26 mouse cellular contexts compared by ENCODE assay signal in the genomic region with DNA sequence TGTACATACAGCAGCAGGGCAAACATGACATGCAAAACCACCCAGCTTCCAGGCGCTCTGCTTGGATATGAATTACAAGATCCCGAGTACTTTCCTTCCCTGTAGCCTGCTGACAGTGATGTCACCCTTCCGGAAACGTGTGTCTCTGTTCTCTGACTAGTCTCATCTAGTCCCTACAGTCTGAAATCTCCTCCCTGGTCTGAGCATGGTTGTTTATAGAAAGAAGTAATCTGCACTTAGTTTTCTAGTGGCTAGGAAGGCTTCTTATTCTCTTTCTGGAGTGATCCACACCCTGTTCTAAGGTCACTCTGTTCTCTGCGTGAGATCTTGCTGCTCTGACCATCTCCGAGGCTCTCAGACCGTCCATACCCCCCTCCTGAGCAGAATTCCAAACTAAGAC.
"Had no signal": no experiment of that assay in that cellular context is flagged by ENCODE, and none has a peak within 500 bp of the region (broad histone marks: within the 10 kb centered on the region; RNA-seq: fewer than 3 reads in every experiment).

No protein-coding gene starts in this region.

- H3K27me3 ChIP-seq: heart, embryonic 13.5 days; heart, embryonic 15.5 days; hindbrain, embryonic 13.5 days; hindbrain, embryonic 15.5 days; kidney, embryonic 15.5 days; limb, embryonic 12.5 days; liver, embryonic 13.5 days; liver, embryonic 15.5 days had no signal

- DNase-seq: gastrocnemius, adult 2 months; gastrocnemius, postnatal 10 days; gastrocnemius, postnatal 25 days; heart, adult 2 months; heart, postnatal 4 days; kidney, adult 11 months; kidney, adult 2 months; kidney, adult 9 months; kidney, postnatal 14 days; kidney, postnatal 36 days; layer of hippocampus, adult 9-11 months; layer of hippocampus, postnatal 36 days; liver; liver, embryonic 13.5 days had no signal

- H3K4me1 ChIP-seq: hindbrain, embryonic 10.5 days; hindbrain, embryonic 13.5 days; hindbrain, embryonic 15.5 days; limb, embryonic 12.5 days; liver, embryonic 13.5 days; liver, embryonic 15.5 days had no signal

- H3K9ac ChIP-seq: heart, embryonic 13.5 days; heart, embryonic 15.5 days; hindbrain, embryonic 13.5 days; hindbrain, embryonic 15.5 days; kidney, embryonic 15.5 days; limb, embryonic 12.5 days; liver, embryonic 13.5 days; liver, embryonic 15.5 days had no signal

- H3K36me3 ChIP-seq: heart, embryonic 15.5 days; hindbrain, embryonic 10.5 days; hindbrain, embryonic 13.5 days; hindbrain, embryonic 15.5 days; kidney, embryonic 15.5 days; limb, embryonic 10.5 days; limb, embryonic 12.5 days; liver, embryonic 13.5 days; liver, embryonic 15.5 days had no signal

- H3K27ac ChIP-seq: gastrocnemius, adult 2 months; heart, adult 2 months; heart, embryonic 13.5 days; heart, embryonic 15.5 days; hindbrain, embryonic 10.5 days; hindbrain, embryonic 13.5 days; hindbrain, embryonic 15.5 days; hindbrain, postnatal 0 days; kidney, embryonic 15.5 days; kidney, postnatal 0 days; left cerebral cortex, adult 2 months; limb, embryonic 10.5 days; limb, embryonic 12.5 days; liver, embryonic 13.5 days; liver, embryonic 15.5 days had no signal

- H3K9me3 ChIP-seq: heart, embryonic 13.5 days; heart, embryonic 15.5 days; hindbrain, embryonic 10.5 days; hindbrain, embryonic 13.5 days; hindbrain, embryonic 15.5 days; kidney, embryonic 15.5 days; limb, embryonic 10.5 days; limb, embryonic 12.5 days; liver, embryonic 13.5 days; liver, embryonic 15.5 days had no signal

- H3K4me3 ChIP-seq: gastrocnemius, adult 2 months; heart, adult 2 months; heart, embryonic 13.5 days; heart, embryonic 15.5 days; hindbrain, embryonic 10.5 days; hindbrain, embryonic 13.5 days; hindbrain, embryonic 15.5 days; kidney, embryonic 15.5 days; left cerebral cortex, adult 2 months; limb, embryonic 10.5 days; limb, embryonic 12.5 days; liver, embryonic 13.5 days; liver, embryonic 15.5 days had no signal
